Mouse (Mus musculus): ENCODE measurements around the gene Nr1h4. TPM values are rescaled to one million over a fixed set of nuclear protein-coding genes. Genes with fewer than 3 reads are reported as not detected.

Nr1h4 gene
- polyA plus RNA-seq, 1 experiment from 2014 or later, result not detected

DNA sequence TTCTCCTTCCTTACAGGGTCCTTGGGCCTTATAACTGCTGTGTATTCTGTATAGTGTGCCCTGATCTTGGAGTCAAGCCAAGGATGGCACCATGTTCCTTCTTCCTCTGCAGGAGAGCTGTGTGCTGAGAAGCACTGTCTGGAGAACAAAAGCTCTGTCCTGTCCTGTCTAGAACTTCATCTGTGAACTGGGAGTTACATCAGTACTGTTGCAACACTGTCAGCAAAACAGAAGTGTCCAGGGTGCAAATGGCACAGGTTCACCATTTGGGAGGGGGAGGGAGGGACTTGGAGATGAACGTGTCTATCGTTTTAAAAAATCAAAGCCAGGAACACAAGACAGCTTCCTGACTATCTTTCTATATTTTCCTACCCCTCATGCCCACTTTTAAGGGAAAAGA lies 1.4 kb downstream of the Nr1h4 start:
- WGBS, result 89% methylated on average over 2 of the region's 2 CpGs
- H3K4me3 ChIP-seq (ENCODE audit: low read depth, low read length), result no peak overlapping the region
- H3K9me3 ChIP-seq (ENCODE audit: control insufficient read depth, low read length), result no peaks in the 10 kb centered on the region
- H3K4me2 ChIP-seq (ENCODE audit: low read depth), result no peak overlapping the region
- no peaks in the 10 kb centered on the region for H3K36me3 ChIP-seq (ENCODE audit: control insufficient read depth, insufficient read depth, low read length)
- DNase-seq (ENCODE audit: low spot score) (no peak), ATAC-seq (ENCODE audit: insufficient read depth, low FRiP score, low TSS enrichment) (no peak)
- no peaks in the 10 kb centered on the region for H3K27me3 ChIP-seq (ENCODE audit: control insufficient read depth, insufficient read depth, low read length)
- H3K9ac ChIP-seq (ENCODE audit: low read length), result no peak overlapping the region
- H3K4me1 ChIP-seq (ENCODE audit: control insufficient read depth, insufficient read depth, low read length), result no peaks in the 10 kb centered on the region
- H3K27ac ChIP-seq (ENCODE audit: low read depth, low read length), result no peak overlapping the region

GRCm38 (mm10) chr10:89531194-89531634 lies 2.2 kb downstream of the Nr1h4 start:
- DNase-seq (ENCODE audit: low spot score), result no peak
- WGBS, result 79% methylated on average over 5 of the region's 5 CpGs

GRCm38 (mm10) chr10:89527054-89527453 lies 6.3 kb downstream of the Nr1h4 start:
- Histone ChIP-seq H3K4me1 (ENCODE audit: control insufficient read depth, insufficient read depth, low read length) (no peaks in the 10 kb centered on the region), H3K9me3 (ENCODE audit: control insufficient read depth, low read length) (no peaks in the 10 kb centered on the region), H3K4me2 (ENCODE audit: low read depth) (no peak overlapping the region), H3K9ac (ENCODE audit: low read length) (no peak overlapping the region), H3K27me3 (ENCODE audit: control insufficient read depth, insufficient read depth, low read length) (no peaks in the 10 kb centered on the region), H3K4me3 (ENCODE audit: low read depth, low read length) (no peak overlapping the region), H3K36me3 (ENCODE audit: control insufficient read depth, insufficient read depth, low read length) (no peaks in the 10 kb centered on the region), H3K27ac (ENCODE audit: low read depth, low read length) (no peak overlapping the region)
- 90% methylated on average over 5 of the region's 5 CpGs for WGBS
- no peak for DNase-seq (ENCODE audit: low spot score)
- ATAC-seq (ENCODE audit: insufficient read depth, low FRiP score, low TSS enrichment), result no peak

More at GRCm38 (mm10) chr10:89531194-89531634, 2.2 kb downstream of the Nr1h4 start:
- Histone ChIP-seq H3K4me2 (ENCODE audit: low read depth) (no peak overlapping the region), H3K9ac (ENCODE audit: low read length) (no peak overlapping the region), H3K36me3 (ENCODE audit: control insufficient read depth, insufficient read depth, low read length) (no peaks in the 10 kb centered on the region), H3K27me3 (ENCODE audit: control insufficient read depth, insufficient read depth, low read length) (no peaks in the 10 kb centered on the region), H3K4me1 (ENCODE audit: control insufficient read depth, insufficient read depth, low read length) (no peaks in the 10 kb centered on the region), H3K9me3 (ENCODE audit: control insufficient read depth, low read length) (no peaks in the 10 kb centered on the region), H3K4me3 (ENCODE audit: low read depth, low read length) (no peak overlapping the region), H3K27ac (ENCODE audit: low read depth, low read length) (no peak overlapping the region)
- no peak for ATAC-seq (ENCODE audit: insufficient read depth, low FRiP score, low TSS enrichment)

- Histone ChIP-seq H3K27me3 (ENCODE audit: control insufficient read depth, insufficient read depth, low read length) (no peaks in the 10 kb centered on the region), H3K4me3 (ENCODE audit: low read depth, low read length) (no peak overlapping the region), H3K9ac (ENCODE audit: low read length) (no peak overlapping the region), H3K36me3 (ENCODE audit: control insufficient read depth, insufficient read depth, low read length) (no peaks in the 10 kb centered on the region), H3K9me3 (ENCODE audit: control insufficient read depth, low read length) (no peaks in the 10 kb centered on the region), H3K4me1 (ENCODE audit: control insufficient read depth, insufficient read depth, low read length) (no peaks in the 10 kb centered on the region), H3K4me2 (ENCODE audit: low read depth) (no peak overlapping the region), H3K27ac (ENCODE audit: low read depth, low read length) (no peak overlapping the region)
- DNase-seq (ENCODE audit: low spot score), result no peak
- 74% methylated on average over 2 of the region's 2 CpGs for WGBS
- ATAC-seq (ENCODE audit: insufficient read depth, low FRiP score, low TSS enrichment), result no peak
Observed at GRCm38 (mm10) chr10:89525823-89526222, 7.6 kb downstream of the Nr1h4 start.

- Histone ChIP-seq H3K36me3 (ENCODE audit: control insufficient read depth, insufficient read depth, low read length) (no peaks in the 10 kb centered on the region), H3K27ac (ENCODE audit: low read depth, low read length) (no peak overlapping the region), H3K4me2 (ENCODE audit: low read depth) (no peak overlapping the region), H3K9me3 (ENCODE audit: control insufficient read depth, low read length) (no peaks in the 10 kb centered on the region), H3K27me3 (ENCODE audit: control insufficient read depth, insufficient read depth, low read length) (no peaks in the 10 kb centered on the region), H3K4me1 (ENCODE audit: control insufficient read depth, insufficient read depth, low read length) (no peaks in the 10 kb centered on the region), H3K4me3 (ENCODE audit: low read depth, low read length) (no peak overlapping the region), H3K9ac (ENCODE audit: low read length) (no peak overlapping the region)
- DNase-seq (ENCODE audit: low spot score), result no peak
- WGBS, result 92% methylated on average over 7 of the region's 7 CpGs
- no peak for ATAC-seq (ENCODE audit: insufficient read depth, low FRiP score, low TSS enrichment)
Observed at GRCm38 (mm10) chr10:89522481-89522880, 10.9 kb downstream of the Nr1h4 start.

- ATAC-seq (ENCODE audit: insufficient read depth, low FRiP score, low TSS enrichment), result no peak
- H3K9ac ChIP-seq (ENCODE audit: low read length), result no peak overlapping the region
- H3K27me3 ChIP-seq (ENCODE audit: control insufficient read depth, insufficient read depth, low read length), result no peaks in the 10 kb centered on the region
- no peaks in the 10 kb centered on the region for H3K36me3 ChIP-seq (ENCODE audit: control insufficient read depth, insufficient read depth, low read length)
- no peak overlapping the region for H3K27ac ChIP-seq (ENCODE audit: low read depth, low read length)
- no peak overlapping the region for H3K4me2 ChIP-seq (ENCODE audit: low read depth)
- H3K4me1 ChIP-seq (ENCODE audit: control insufficient read depth, insufficient read depth, low read length), result no peaks in the 10 kb centered on the region
- no peak for DNase-seq (ENCODE audit: low spot score)
- H3K4me3 ChIP-seq (ENCODE audit: low read depth, low read length), result no peak overlapping the region
- 91% methylated on average over 9 of the region's 9 CpGs for WGBS
- no peaks in the 10 kb centered on the region for H3K9me3 ChIP-seq (ENCODE audit: control insufficient read depth, low read length)
Observed at GRCm38 (mm10) chr10:89521790-89522431, 11.5 kb downstream of the Nr1h4 start.

DNA sequence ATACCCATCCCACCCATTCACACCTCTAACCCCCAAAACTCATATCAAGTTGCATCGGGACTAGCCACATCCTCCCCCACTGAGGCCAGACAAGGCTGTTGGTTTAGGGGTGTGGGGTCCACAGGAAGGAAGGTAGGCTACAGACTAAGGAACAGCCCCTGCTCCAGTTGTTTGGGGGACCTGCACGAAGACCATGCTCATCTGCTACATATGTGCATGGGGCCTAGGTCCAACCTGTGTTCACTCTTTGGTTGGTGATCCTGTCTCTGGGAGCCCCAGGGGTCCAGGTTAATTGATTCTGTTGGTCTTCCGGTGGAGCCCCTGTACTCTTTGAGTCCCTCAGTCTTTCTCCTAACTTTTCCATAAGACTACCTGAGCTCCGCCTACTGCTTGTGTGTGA lies 13.0 kb downstream of the Nr1h4 start:
- WGBS, result 90% methylated on average over 4 of the region's 4 CpGs
- Histone ChIP-seq H3K4me3 (ENCODE audit: low read depth, low read length) (no peak overlapping the region), H3K9me3 (ENCODE audit: control insufficient read depth, low read length) (no peaks in the 10 kb centered on the region), H3K27ac (ENCODE audit: low read depth, low read length) (no peak overlapping the region), H3K4me1 (ENCODE audit: control insufficient read depth, insufficient read depth, low read length) (no peaks in the 10 kb centered on the region), H3K36me3 (ENCODE audit: control insufficient read depth, insufficient read depth, low read length) (no peaks in the 10 kb centered on the region), H3K4me2 (ENCODE audit: low read depth) (no peak overlapping the region), H3K27me3 (ENCODE audit: control insufficient read depth, insufficient read depth, low read length) (no peaks in the 10 kb centered on the region), H3K9ac (ENCODE audit: low read length) (no peak overlapping the region)
- DNase-seq (ENCODE audit: low spot score), result no peak
- no peak for ATAC-seq (ENCODE audit: insufficient read depth, low FRiP score, low TSS enrichment)

GRCm38 (mm10) chr10:89519226-89519625 lies 14.2 kb downstream of the Nr1h4 start:
- no peaks in the 10 kb centered on the region for H3K36me3 ChIP-seq (ENCODE audit: control insufficient read depth, insufficient read depth, low read length)
- H3K9me3 ChIP-seq (ENCODE audit: control insufficient read depth, low read length), result no peaks in the 10 kb centered on the region
- H3K4me2 ChIP-seq (ENCODE audit: low read depth), result no peak overlapping the region
- 82% methylated on average over 4 of the region's 4 CpGs for WGBS
- ATAC-seq (ENCODE audit: insufficient read depth, low FRiP score, low TSS enrichment) (no peak), DNase-seq (ENCODE audit: low spot score) (no peak)
- H3K4me1 ChIP-seq (ENCODE audit: control insufficient read depth, insufficient read depth, low read length), result no peaks in the 10 kb centered on the region
- H3K9ac ChIP-seq (ENCODE audit: low read length), result no peak overlapping the region
- H3K27ac ChIP-seq (ENCODE audit: low read depth, low read length), result no peak overlapping the region
- no peak overlapping the region for H3K4me3 ChIP-seq (ENCODE audit: low read depth, low read length)
- no peaks in the 10 kb centered on the region for H3K27me3 ChIP-seq (ENCODE audit: control insufficient read depth, insufficient read depth, low read length)

GRCm38 (mm10) chr10:89518365-89518764 lies 15.0 kb downstream of the Nr1h4 start:
- no peak for DNase-seq (ENCODE audit: low spot score)

More at GRCm38 (mm10) chr10:89518365-89518764, 15.0 kb downstream of the Nr1h4 start:
- Histone ChIP-seq H3K4me2 (ENCODE audit: low read depth) (no peak overlapping the region), H3K9me3 (ENCODE audit: control insufficient read depth, low read length) (no peaks in the 10 kb centered on the region), H3K27me3 (ENCODE audit: control insufficient read depth, insufficient read depth, low read length) (no peaks in the 10 kb centered on the region), H3K9ac (ENCODE audit: low read length) (no peak overlapping the region), H3K4me1 (ENCODE audit: control insufficient read depth, insufficient read depth, low read length) (no peaks in the 10 kb centered on the region), H3K36me3 (ENCODE audit: control insufficient read depth, insufficient read depth, low read length) (no peaks in the 10 kb centered on the region), H3K4me3 (ENCODE audit: low read depth, low read length) (no peak overlapping the region), H3K27ac (ENCODE audit: low read depth, low read length) (no peak overlapping the region)
- 81% methylated on average over 2 of the region's 2 CpGs for WGBS
- ATAC-seq (ENCODE audit: insufficient read depth, low FRiP score, low TSS enrichment), result no peak
